Mouse (Mus musculus) lung, postnatal 36 days (tissue): ENCODE measurements at regions not wholly inside any gene's neighbourhood (a gene's known extent, or its start where the extent isn't known, plus 50 kb on each side); places are given as distances from the start of the nearest gene placed in this dataset.

Experiments used
- DNase-seq: peaks from one replicate; pipeline ENCODE4 v3.0.0; 2022; ENCODE audit warnings: mixed read lengths

DNA sequence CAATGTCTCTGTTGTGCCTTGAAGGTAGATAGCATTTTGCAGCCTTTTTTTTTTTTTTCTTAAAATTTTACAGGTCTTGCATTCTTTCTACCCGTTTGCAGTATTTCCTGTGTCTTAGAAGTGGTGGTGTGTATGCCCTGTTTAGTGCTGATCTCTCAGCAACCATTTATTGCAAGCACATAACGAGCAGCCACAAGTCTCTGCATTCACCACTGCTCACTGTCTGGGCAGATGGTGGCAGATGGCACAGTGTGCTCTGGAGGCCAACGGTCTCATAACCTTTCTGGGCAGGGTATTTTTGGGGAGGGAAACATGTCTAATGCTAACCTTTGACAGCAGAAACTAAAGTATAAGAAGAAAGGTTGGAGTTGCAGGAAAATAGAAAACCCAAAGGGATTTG lies 266.1 kb upstream of the Ptger4 start:
- no peak for DNase-seq

DNA sequence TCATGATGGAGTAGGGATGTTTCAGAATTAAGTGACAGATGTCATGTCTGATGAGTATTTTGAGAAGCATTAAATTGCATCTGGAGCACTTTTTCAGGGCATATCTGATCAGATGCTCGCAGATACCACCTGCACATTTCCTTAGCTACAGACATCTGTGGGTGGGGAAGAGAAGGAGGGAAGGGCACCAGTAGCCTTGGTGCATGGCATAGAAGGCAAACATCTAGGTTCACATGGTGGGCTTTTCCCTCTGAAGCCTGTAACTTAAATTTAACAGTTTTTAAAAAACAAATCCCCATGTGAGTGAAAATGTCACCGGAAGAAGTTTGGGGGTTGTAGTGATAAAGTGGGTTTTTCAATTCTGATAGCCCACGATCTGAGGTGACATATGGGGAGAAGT lies 267.1 kb upstream of the Ptger4 start:
- DNase-seq, result no peak

DNA sequence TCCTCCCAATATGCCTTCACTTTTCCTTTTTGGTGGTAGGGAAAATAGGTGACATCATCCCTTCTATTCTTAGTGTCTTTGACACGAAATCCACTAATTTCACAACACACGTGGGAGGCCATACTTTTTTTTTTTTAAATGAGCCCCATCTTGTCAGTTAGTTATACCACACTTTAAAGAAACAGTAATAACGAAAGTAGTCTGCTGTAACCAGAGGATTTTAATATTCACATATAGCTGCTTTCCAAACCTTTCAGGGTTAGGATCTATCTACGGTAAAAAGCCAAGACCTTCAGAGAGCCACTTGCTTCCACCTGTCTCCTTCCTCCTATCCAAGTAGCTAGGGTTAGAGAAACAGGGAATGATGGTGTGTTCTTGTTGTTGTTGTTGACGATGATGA lies 268.6 kb upstream of the Ptger4 start:
- DNase-seq, result no peak

DNA sequence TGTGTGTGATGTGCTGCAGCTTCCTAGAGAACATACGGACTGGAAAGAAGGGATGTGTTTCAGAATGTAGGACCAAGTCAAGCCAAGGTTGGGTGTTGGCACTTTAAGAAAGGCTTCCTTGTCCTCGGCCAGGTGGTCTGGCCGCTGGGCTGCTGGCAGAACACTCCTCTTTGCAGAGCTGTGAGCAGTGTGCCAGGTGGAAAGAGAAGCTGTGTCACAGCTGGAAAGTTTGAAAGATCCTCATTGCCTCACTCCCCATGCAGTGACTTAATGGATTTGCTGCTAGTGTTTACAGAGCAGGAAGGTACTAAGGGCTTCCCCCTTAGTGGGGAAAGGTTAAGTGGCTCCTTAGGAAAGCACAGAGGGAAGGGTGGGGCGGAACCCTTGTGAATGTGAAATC lies 269.2 kb upstream of the Ptger4 start:
- peak; percentile 38 for DNase-seq

DNA sequence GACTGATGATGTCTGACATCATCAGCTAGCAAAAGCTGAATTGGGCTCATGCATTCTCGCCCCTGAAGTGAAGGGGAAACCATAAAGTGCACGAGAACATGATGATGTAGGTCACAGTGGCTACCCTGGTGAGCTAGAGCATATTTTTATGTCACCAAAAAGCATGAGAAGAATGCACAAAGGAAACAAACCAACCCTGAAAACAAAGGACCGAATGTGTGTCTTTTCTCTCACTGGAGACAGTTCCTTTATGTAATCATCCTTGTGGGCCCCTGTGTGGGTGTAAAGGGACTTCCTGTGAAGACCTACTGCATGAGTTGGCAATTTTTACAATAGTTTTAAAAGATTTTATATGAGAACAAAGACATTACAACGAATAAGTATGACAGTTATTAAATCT lies 270.2 kb upstream of the Ptger4 start:
- peak; percentile 51 for DNase-seq

- DNase-seq, result peak; percentile 38
These were observed 273.4 kb upstream of the Ptger4 start for GRCm38 (mm10) chr15:5517244-5517966.

DNA sequence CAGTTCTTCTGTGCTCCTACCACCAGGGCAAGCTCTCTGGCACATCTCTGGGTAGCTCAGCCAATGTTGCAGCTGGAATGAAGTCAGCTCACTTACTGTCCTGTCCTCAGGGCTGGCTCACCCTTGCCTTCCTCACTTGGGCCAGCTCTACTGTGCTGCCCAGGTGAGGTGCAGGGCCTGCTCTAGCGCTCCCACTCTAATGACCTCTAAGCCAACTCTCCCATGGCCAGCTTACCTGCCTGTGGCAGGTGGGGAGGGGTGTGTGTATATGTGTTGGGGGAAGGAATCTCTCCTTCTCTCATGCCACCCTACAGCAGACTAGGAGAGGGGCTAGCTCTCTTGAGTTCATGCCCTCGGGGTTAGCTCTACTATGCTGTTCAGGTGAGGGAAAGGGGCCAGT lies 275.6 kb upstream of the Ptger4 start:
- DNase-seq, result no peak

DNA sequence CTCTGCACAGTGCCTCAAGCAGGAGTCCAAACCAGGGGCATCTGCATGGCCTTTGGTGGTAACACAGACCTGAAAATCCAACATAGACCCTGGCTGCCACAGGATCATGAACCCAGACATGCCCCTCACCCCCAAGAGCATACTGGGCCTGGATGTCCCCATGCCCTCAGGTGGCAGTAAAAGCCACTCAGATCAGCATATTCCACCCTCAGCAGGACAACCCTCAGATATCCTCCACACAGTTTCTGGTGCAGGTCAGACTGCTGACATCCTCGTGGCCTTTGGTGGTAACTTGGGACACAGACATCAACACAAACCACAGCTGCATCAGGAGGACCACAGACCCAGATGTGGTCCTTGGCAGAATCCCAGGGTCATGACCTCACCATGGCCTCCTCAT lies 276.0 kb upstream of the Ptger4 start:
- no peak for DNase-seq

- DNase-seq, result no peak
These were observed 284.6 kb upstream of the Ptger4 start for GRCm38 (mm10) chr15:5528619-5529018.

DNA sequence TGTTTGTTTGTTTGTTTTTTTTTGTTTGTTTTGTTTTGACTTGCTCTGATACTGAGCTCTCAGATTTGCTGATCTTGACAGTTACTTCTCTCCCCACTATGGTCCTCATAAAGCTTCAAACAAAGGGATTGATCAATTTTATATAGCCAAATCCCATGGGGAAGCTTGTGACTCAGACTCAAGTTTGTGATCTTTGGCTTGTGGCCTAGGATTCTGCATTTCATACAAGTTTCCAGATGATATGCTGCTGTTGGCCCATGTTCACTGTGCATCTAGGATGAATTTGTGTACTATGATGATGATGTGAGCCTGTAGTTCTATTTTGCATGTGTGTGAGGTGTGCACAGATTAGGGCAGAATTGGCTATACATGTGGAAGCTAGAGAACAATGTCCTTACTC lies 289.7 kb upstream of the Ptger4 start:
- no peak for DNase-seq

GRCm38 (mm10) chr15:5537432-5537831 lies 293.4 kb upstream of the Ptger4 start:
- DNase-seq, result no peak

GRCm38 (mm10) chr15:5539301-5539928 lies 295.4 kb upstream of the Ptger4 start:
- peak; percentile 60 for DNase-seq

GRCm38 (mm10) chr15:5554526-5554925 lies 310.5 kb upstream of the Ptger4 start:
- DNase-seq, result no peak

DNA sequence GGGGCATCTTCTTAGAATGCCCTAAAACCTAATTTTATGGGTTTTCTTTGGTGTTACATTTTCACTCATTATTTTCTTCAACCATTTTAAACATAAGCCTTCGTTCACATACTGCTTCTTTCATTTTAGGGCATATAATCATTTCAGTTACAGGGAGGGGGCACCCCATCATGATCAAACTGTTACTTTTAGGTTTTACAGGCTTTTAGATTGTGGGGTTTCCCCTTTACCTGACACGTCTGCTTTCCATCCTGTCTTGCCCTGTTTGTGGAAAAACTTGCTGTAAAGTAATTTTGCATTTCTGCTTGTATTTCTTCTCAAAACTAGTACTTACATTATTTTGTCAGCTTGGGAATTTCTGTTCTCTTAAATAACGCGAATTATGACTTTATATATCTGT lies 310.9 kb upstream of the Ptger4 start:
- no peak for DNase-seq

GRCm38 (mm10) chr15:5555381-5556066 lies 311.5 kb upstream of the Ptger4 start:
- no peak for DNase-seq

GRCm38 (mm10) chr15:5561783-5562182 lies 317.8 kb upstream of the Ptger4 start:
- no peak for DNase-seq

- no peak for DNase-seq
These were observed 330.4 kb upstream of the Ptger4 start for GRCm38 (mm10) chr15:5574366-5574765.

DNA sequence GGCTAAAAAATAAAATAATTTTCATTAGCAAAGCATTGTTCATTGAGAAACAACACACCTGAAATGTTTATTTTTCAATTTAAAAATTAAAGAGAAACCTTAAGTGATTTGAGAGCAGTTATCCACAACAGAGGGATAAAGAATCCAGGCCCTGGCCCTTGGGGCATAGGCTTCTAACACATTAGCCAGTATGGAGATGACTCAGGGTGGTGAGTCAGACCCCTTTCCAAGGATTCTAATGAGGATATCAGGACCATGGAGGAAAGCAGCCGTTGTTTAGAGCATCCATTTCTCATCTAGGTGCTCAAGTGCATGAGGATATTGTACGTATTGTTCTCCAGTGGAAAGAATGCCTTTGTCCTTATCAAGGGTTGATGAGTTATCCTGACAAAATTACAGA lies 335.6 kb upstream of the Ptger4 start:
- DNase-seq, result no peak

GRCm38 (mm10) chr15:5580416-5580815 lies 336.4 kb upstream of the Ptger4 start:
- no peak for DNase-seq

DNA sequence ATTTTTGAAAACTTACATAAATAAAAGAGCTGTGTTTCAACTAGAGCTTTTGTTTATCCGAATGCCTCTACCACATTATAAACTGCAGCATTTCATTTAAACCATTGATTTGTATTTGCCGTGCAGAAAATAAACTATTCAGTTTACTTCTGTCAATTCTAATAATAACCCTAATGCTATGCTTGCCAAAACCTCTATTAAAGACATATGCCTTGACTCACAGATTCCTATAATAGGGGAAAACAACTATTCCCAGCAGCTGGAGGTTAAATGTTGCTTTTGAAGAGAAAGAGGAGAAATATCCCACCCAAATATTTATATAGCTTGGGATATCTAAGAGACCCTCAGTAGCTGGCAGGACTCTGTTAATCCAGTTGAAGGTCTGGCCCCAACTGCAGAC lies 340.4 kb upstream of the Ptger4 start:
- DNase-seq, result no peak

- no peak for DNase-seq
These were observed 360.8 kb upstream of the Ptger4 start for GRCm38 (mm10) chr15:5604732-5605266.

DNA sequence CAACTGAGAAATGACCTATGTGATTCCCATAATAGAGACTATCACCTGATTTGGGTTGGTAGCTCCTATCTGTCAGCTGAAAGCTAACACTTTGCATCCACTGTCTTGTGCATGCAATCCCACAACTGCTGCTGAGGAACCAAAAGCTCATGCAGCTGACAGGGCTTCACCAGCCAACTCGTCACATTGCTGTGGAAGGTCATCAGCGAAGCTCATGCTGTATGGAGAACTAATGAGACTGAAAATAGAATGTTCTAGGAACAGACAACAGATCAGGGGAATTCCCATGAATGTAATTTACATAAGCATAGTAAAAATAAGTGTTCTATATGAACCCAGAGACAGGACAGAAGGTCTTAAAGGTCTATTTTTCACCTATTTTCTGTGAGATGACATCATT lies 363.5 kb upstream of the Ptger4 start:
- no peak for DNase-seq

DNA sequence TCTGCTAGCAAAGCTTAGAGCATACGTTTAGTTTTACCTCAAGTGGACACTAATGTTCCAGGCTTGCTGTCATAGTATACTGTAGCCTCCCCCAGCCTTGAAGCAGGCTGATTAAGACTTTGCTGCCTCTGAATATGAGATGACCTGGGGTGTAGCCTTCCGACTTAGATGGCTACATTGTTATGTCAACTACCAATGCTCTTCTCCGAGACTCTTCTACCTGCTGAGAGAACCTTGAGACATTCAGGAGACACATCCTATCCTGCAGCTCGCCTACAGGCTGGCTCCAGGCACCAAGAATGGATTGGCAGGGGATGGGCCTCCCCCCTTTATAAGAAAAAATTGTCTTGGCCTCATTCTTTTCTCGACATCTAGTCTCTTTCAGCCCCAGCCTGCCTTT lies 379.0 kb upstream of the Ptger4 start:
- no peak for DNase-seq

- no peak for DNase-seq
These were observed 381.4 kb upstream of the Ptger4 start for GRCm38 (mm10) chr15:5625367-5625766.
